Mouse (Mus musculus): ENCODE results near the gene Slpi. TPM values are rescaled to one million over a fixed set of nuclear protein-coding genes. Genes with fewer than 3 reads are reported as not detected.

Slpi gene
- polyA plus RNA-seq (2015; fragmentation: Illumina TruSeq; extraction: RNeasy Lipid Tissue Mini Kit (QIAGEN cat#74804); ENCODE audit: low read depth, low replicate concordance) = not detected

DNA sequence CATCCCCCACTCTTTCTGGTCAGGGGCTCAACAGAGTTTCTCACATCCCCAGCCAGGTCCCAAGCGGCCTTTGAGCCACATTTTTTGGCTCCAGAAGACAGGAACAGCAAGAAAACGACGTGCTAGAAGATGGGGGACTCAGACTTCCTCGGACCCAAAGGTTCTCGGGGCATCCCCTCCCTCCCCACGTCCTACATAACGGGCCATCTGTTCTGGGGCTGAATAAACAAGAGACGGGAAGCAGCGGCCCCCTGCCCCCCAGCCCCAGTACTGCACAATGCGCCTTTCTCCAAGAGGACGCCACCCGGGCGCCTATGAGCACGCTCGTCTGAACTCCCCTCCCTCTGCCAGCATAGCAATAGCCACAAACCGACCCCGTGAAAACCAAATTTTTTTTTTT lies at the start of gene Slpi:
Gene Slpi, minus strand, starts transcription at position 76 of the 400 bp plus-strand sequence.

DNA sequence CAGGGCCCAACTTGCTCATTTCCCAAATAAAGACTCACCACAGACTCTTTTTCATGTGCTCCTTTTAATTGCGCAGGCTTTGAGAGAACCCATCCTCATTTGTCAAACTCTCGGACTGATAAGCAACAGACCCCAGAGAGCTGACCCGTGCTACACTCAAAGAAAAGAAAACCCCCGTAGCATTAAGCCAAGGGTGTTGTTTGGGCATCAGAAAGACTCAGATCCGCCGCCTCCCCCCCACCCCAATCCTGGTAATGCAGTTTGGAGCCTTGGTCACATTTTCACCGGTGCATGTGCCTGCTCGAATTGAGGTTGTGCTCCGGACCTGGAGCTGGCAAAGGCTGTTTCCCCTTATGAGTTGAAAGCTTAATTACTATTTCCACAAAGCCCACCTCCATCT lies 16.2 kb upstream of the Slpi start, which contains the start of gene Matn4:
Gene Matn4, minus strand, starts transcription at position 101 of the 400 bp plus-strand sequence.

DNA sequence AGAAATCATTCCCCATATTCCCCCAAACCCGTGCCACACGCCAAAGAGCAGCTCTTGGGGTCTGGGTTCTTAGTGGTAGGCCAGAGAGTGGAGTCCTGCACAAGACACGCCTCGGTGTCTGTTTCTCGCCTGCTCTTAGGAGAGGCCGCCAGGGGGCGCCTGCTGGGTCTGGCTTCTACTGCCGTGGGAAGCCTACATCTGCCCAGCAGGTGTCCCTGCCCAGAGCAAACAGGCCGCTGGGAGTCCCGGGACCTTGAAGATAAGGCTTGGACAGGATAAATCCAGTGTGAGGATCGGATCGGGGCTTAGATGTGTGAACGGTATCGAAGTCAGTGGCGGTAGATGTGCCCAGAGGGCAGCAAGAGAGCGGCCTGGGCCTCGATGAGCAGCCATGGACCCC lies 14.0 kb upstream of the Slpi start, which contains the start of gene Rbpjl:
Gene Rbpjl, plus strand, starts transcription at position 236 of the 400 bp plus-strand sequence.

DNA sequence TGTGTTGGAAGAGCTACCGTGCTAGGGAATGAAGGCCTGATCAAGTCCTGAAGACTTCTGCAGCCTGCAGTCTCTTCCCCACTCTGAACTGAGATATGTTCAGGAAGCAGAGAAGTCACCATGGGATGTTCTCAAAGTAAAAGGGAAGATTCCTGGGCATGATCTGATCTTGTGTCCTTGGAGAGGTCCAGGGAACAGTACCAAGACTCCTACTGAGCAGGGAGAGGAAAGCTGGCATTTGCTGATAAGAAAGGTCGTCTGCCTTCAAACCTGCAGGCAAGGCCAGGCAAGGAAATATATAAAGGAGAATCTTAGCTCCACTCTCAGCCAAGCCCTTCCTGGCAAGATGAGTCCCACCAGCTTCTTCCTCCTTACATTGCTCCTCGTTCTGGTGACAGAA lies 56.5 kb downstream of the Slpi start, which contains the start of gene Svs5:
Gene Svs5, plus strand, starts transcription at position 301 of the 400 bp plus-strand sequence.

DNA sequence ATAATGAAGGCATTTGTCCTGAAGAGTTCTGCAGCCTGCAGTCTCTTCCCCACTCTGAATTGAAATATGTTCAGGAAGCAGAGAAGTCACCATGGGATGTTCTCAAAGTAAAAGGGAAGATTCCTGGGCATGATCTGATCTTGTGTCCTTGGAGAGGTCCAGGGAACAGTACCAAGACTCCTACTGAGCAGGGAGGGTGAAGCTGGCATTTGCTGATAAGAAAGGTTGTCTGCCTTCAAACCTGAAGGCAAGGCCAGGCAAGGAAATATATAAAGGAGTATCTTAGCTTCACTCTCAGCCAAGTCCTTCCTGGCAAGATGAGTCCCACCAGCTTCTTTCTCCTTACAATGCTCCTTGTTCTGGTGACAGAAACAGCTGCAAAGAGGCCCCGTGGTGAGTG lies 72.4 kb downstream of the Slpi start, which contains the start of gene Svs6:
Gene Svs6, plus strand, starts transcription at position 301 of the 400 bp plus-strand sequence.

Other genes starting within 250 kb of the Slpi start
- 14.4 TPM for gene Kcns1, start 218.0 kb downstream of the Slpi start, polyA plus RNA-seq (2015; fragmentation: Illumina TruSeq; extraction: RNeasy Lipid Tissue Mini Kit (QIAGEN cat#74804); ENCODE audit: low read depth, low replicate concordance)
- not detected for gene Wfdc5, start 206.4 kb downstream of the Slpi start, polyA plus RNA-seq (2015; fragmentation: Illumina TruSeq; extraction: RNeasy Lipid Tissue Mini Kit (QIAGEN cat#74804); ENCODE audit: low read depth, low replicate concordance)
- not detected for gene Wfdc12, start 198.5 kb downstream of the Slpi start, polyA plus RNA-seq (2015; fragmentation: Illumina TruSeq; extraction: RNeasy Lipid Tissue Mini Kit (QIAGEN cat#74804); ENCODE audit: low read depth, low replicate concordance)
- not detected for gene Wfdc15a, start 189.0 kb downstream of the Slpi start, polyA plus RNA-seq (2015; fragmentation: Illumina TruSeq; extraction: RNeasy Lipid Tissue Mini Kit (QIAGEN cat#74804); ENCODE audit: low read depth, low replicate concordance)
- not detected for gene Wfdc15b, start 167.4 kb downstream of the Slpi start, polyA plus RNA-seq (2015; fragmentation: Illumina TruSeq; extraction: RNeasy Lipid Tissue Mini Kit (QIAGEN cat#74804); ENCODE audit: low read depth, low replicate concordance)
- not detected for gene Svs2, start 150.6 kb downstream of the Slpi start, polyA plus RNA-seq (2015; fragmentation: Illumina TruSeq; extraction: RNeasy Lipid Tissue Mini Kit (QIAGEN cat#74804); ENCODE audit: low read depth, low replicate concordance)
- not detected for gene Svs3b, start 132.5 kb downstream of the Slpi start, polyA plus RNA-seq (2015; fragmentation: Illumina TruSeq; extraction: RNeasy Lipid Tissue Mini Kit (QIAGEN cat#74804); ENCODE audit: low read depth, low replicate concordance)
- gene Svs4, start 110.6 kb downstream of the Slpi start, polyA plus RNA-seq (2015; fragmentation: Illumina TruSeq; extraction: RNeasy Lipid Tissue Mini Kit (QIAGEN cat#74804); ENCODE audit: low read depth, low replicate concordance) = not detected
- gene Svs3a, start 99.8 kb downstream of the Slpi start, polyA plus RNA-seq (2015; fragmentation: Illumina TruSeq; extraction: RNeasy Lipid Tissue Mini Kit (QIAGEN cat#74804); ENCODE audit: low read depth, low replicate concordance) = not detected
- not detected for gene Svs6, start 72.3 kb downstream of the Slpi start, polyA plus RNA-seq (2015; fragmentation: Illumina TruSeq; extraction: RNeasy Lipid Tissue Mini Kit (QIAGEN cat#74804); ENCODE audit: low read depth, low replicate concordance)
- not detected for gene Svs5, start 56.4 kb downstream of the Slpi start, polyA plus RNA-seq (2015; fragmentation: Illumina TruSeq; extraction: RNeasy Lipid Tissue Mini Kit (QIAGEN cat#74804); ENCODE audit: low read depth, low replicate concordance)
- 0.13 TPM for gene Rbpjl, start 14.0 kb upstream of the Slpi start, polyA plus RNA-seq (2015; fragmentation: Illumina TruSeq; extraction: RNeasy Lipid Tissue Mini Kit (QIAGEN cat#74804); ENCODE audit: low read depth, low replicate concordance)
- 6.6 TPM for gene Matn4, start 16.1 kb upstream of the Slpi start, polyA plus RNA-seq (2015; fragmentation: Illumina TruSeq; extraction: RNeasy Lipid Tissue Mini Kit (QIAGEN cat#74804); ENCODE audit: low read depth, low replicate concordance)
- gene Sdc4, start 54.8 kb upstream of the Slpi start, polyA plus RNA-seq (2015; fragmentation: Illumina TruSeq; extraction: RNeasy Lipid Tissue Mini Kit (QIAGEN cat#74804); ENCODE audit: low read depth, low replicate concordance) = 50.0 TPM
- 50.2 TPM for gene Sys1, start 67.9 kb upstream of the Slpi start, polyA plus RNA-seq (2015; fragmentation: Illumina TruSeq; extraction: RNeasy Lipid Tissue Mini Kit (QIAGEN cat#74804); ENCODE audit: low read depth, low replicate concordance)
- gene Gm20458, start 71.9 kb upstream of the Slpi start, polyA plus RNA-seq (2015; fragmentation: Illumina TruSeq; extraction: RNeasy Lipid Tissue Mini Kit (QIAGEN cat#74804); ENCODE audit: low read depth, low replicate concordance) = not detected
- not detected for gene Trp53tg5, start 84.6 kb upstream of the Slpi start, polyA plus RNA-seq (2015; fragmentation: Illumina TruSeq; extraction: RNeasy Lipid Tissue Mini Kit (QIAGEN cat#74804); ENCODE audit: low read depth, low replicate concordance)
- 233 TPM for gene Dbndd2, start 97.0 kb upstream of the Slpi start, polyA plus RNA-seq (2015; fragmentation: Illumina TruSeq; extraction: RNeasy Lipid Tissue Mini Kit (QIAGEN cat#74804); ENCODE audit: low read depth, low replicate concordance)
- gene Pigt, start 108.4 kb upstream of the Slpi start, polyA plus RNA-seq (2015; fragmentation: Illumina TruSeq; extraction: RNeasy Lipid Tissue Mini Kit (QIAGEN cat#74804); ENCODE audit: low read depth, low replicate concordance) = 56.1 TPM
- gene Wfdc2, start 173.3 kb upstream of the Slpi start, polyA plus RNA-seq (2015; fragmentation: Illumina TruSeq; extraction: RNeasy Lipid Tissue Mini Kit (QIAGEN cat#74804); ENCODE audit: low read depth, low replicate concordance) = 2.5 TPM
- gene Spint3, start 184.4 kb upstream of the Slpi start, polyA plus RNA-seq (2015; fragmentation: Illumina TruSeq; extraction: RNeasy Lipid Tissue Mini Kit (QIAGEN cat#74804); ENCODE audit: low read depth, low replicate concordance) = not detected
- gene Wfdc6a, start 196.4 kb upstream of the Slpi start, polyA plus RNA-seq (2015; fragmentation: Illumina TruSeq; extraction: RNeasy Lipid Tissue Mini Kit (QIAGEN cat#74804); ENCODE audit: low read depth, low replicate concordance) = not detected
- not detected for gene Eppin, start 204.5 kb upstream of the Slpi start, polyA plus RNA-seq (2015; fragmentation: Illumina TruSeq; extraction: RNeasy Lipid Tissue Mini Kit (QIAGEN cat#74804); ENCODE audit: low read depth, low replicate concordance)
- gene Wfdc6b, start 224.4 kb upstream of the Slpi start, polyA plus RNA-seq (2015; fragmentation: Illumina TruSeq; extraction: RNeasy Lipid Tissue Mini Kit (QIAGEN cat#74804); ENCODE audit: low read depth, low replicate concordance) = not detected
- not detected for gene Wfdc8, start 224.5 kb upstream of the Slpi start, polyA plus RNA-seq (2015; fragmentation: Illumina TruSeq; extraction: RNeasy Lipid Tissue Mini Kit (QIAGEN cat#74804); ENCODE audit: low read depth, low replicate concordance)
- not detected for gene Wfdc16, start 249.7 kb upstream of the Slpi start, polyA plus RNA-seq (2015; fragmentation: Illumina TruSeq; extraction: RNeasy Lipid Tissue Mini Kit (QIAGEN cat#74804); ENCODE audit: low read depth, low replicate concordance)

Measured in brain, adult 10 weeks (tissue).